8 mouse cellular contexts compared by ENCODE assay signal in the genomic region with DNA sequence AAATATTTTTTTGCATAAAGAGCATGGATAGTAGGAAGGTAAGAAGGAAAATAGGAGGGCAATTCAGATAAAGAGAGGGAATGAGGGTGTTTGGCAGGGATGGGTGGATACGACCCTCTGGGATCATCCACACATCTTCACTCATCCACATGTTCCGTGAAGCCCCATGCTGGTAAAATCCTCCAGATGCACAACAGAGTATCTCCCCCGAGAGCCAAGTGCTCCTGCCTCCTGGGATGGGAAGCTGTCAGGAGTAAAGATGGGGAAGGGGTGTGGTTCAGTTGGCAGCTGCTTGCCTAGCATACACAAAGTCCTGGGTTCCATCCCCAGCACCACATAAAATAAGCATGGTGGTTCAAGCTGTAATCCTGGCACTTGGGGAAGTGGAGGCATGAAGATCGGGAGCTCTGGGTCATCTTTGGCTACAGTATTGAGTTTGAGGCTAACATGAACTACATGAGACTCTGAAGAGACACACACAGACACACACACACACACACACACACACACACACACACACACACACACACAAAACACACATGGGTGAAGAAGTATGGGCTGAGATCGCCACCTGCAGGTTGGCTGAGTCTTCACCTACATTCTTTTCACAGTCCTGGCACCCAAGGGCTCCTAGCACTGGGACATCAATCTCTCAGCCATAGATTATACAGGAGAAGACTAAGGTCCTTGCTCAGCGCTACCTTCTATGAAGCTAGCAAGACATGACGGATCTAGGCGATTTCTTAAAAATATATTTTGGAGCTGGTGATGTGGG. TPM values are rescaled to one million over a fixed set of nuclear protein-coding genes. Genes with fewer than 3 reads are reported as not detected.
DNase-seq lines count a peak whose midpoint lies in the region; ATAC-seq and TF ChIP-seq lines count a peak whose summit lies in the region.

No protein-coding gene starts in this region.

- no peaks in the 10 kb centered on the region for H3K4me1 ChIP-seq in heart, postnatal 0 days (ENCODE audit: control insufficient read depth, insufficient read depth)
- no peaks in the 10 kb centered on the region for H3K4me1 ChIP-seq in heart, embryonic 11.5 days (ENCODE audit: control insufficient read depth, insufficient read depth, low read length)

- H3K9ac ChIP-seq in heart, postnatal 0 days (replicated peaks; ENCODE audit: low read depth, low read length) = no peak overlapping the region
- H3K9ac ChIP-seq in heart, embryonic 11.5 days (ENCODE audit: low read depth, low read length) = no peak overlapping the region

- no peak overlapping the region for H3K4me2 ChIP-seq in heart, postnatal 0 days (ENCODE audit: low read depth, low read length)
- H3K4me2 ChIP-seq in heart, embryonic 11.5 days = no peak overlapping the region

- no peak overlapping the region for H3K4me3 ChIP-seq in heart, postnatal 0 days (ENCODE audit: low read depth, low read length)
- H3K4me3 ChIP-seq in heart, embryonic 11.5 days (ENCODE audit: low read depth, low read length) = no peak overlapping the region

- no peak overlapping the region for H3K27ac ChIP-seq in heart, postnatal 0 days (ENCODE audit: low read depth)
- H3K27ac ChIP-seq in heart, embryonic 11.5 days (ENCODE audit: low read depth, low read length) = no peak overlapping the region

- H3K9me3 ChIP-seq in heart, postnatal 0 days (replicated peaks; ENCODE audit: control insufficient read depth, low read length) = no peaks in the 10 kb centered on the region
- H3K9me3 ChIP-seq in heart, embryonic 11.5 days (replicated peaks; ENCODE audit: control insufficient read depth, low read length) = no peaks in the 10 kb centered on the region

- WGBS in heart, postnatal 0 days = 50% methylated on average over 8 of the region's 8 CpGs
- 51% methylated on average over 8 of the region's 8 CpGs for WGBS in heart, embryonic 11.5 days (ENCODE audit: insufficient replicate concordance)

- no peak for ATAC-seq in heart, postnatal 0 days (ENCODE audit: insufficient read depth, low read depth)
- ATAC-seq in heart, embryonic 11.5 days (replicated peaks; ENCODE audit: insufficient number of reproducible peaks, low FRiP score, low TSS enrichment) = no peak

- peak; percentile 55 for TF ChIP-seq CTCF in heart, postnatal 0 days (IDR thresholded peaks at IDR 0.05; ENCODE audit: low read depth)

- H3K36me3 ChIP-seq in heart, postnatal 0 days (replicated peaks; ENCODE audit: control insufficient read depth, insufficient read depth, low read length) = no peaks in the 10 kb centered on the region
- no peaks in the 10 kb centered on the region for H3K36me3 ChIP-seq in heart, embryonic 11.5 days (ENCODE audit: control insufficient read depth, insufficient read depth, low read length)
- no peaks in the 10 kb centered on the region for H3K36me3 ChIP-seq in splenic B cell, adult 2 months (ENCODE audit: control insufficient read depth, insufficient read depth, low read length, poor library complexity, severe bottlenecking)

- no peaks in the 10 kb centered on the region for H3K27me3 ChIP-seq in heart, postnatal 0 days (ENCODE audit: control insufficient read depth, insufficient read depth, low read length)
- H3K27me3 ChIP-seq in heart, embryonic 11.5 days (ENCODE audit: control insufficient read depth, insufficient read depth, low read length) = no peaks in the 10 kb centered on the region
- no peaks in the 10 kb centered on the region for H3K27me3 ChIP-seq in splenic B cell, adult 2 months (ENCODE audit: control insufficient read depth, insufficient read depth, low read length, poor library complexity, severe bottlenecking)

- TF ChIP-seq EP300 in heart, postnatal 0 days (IDR thresholded peaks at IDR 0.05; ENCODE audit: low read depth) = no peak

- no peak for DNase-seq in heart, postnatal 0 days (ENCODE audit: low spot score)
- peak; percentile 31 for DNase-seq in thymus, postnatal 0 days (ENCODE audit: low spot score)
- DNase-seq in thymus, postnatal 10 days (ENCODE audit: low spot score in 2 of 2) = no peak
- peak; percentile 57 for DNase-seq in induced T-regulatory cell, adult 2 months (ENCODE audit: low read depth)
- peak; percentile 86 for DNase-seq in splenic B cell, adult 2 months (ENCODE audit: low read depth, low spot score)
- DNase-seq in gastrocnemius, adult 18-20 months (ENCODE audit: low spot score) = no peak
- DNase-seq in MN1 (ENCODE audit: low spot score) = no peak

RNA-seq across cellular contexts. Expression of a gene that starts 7.3 kb away (rescaled TPM):
- total RNA-seq in heart, postnatal 0 days (2014; rRNA removed; ENCODE audit: low replicate concordance) = 24.8 and 30.8 TPM in 2 replicates
- polyA plus RNA-seq in heart, postnatal 0 days (2015; fragmentation: Nextera tagmentation; extraction: Ambion mirVana) = 11.7 and 13.3 TPM in 2 replicates
- 8.8 and 9.8 TPM in 2 replicates for polyA plus RNA-seq in heart, embryonic 11.5 days (2014; fragmentation: Nextera tagmentation; extraction: Ambion mirVana)
- 6.3 and 6.5 TPM in 2 replicates for polyA plus RNA-seq in thymus, postnatal 0 days (2015; fragmentation: Nextera tagmentation; extraction: Ambion mirVana)
- 10 to 100 TPM in 1 of 2 experiments, 1 to 10 TPM in 1; 8.0 to 10.7 TPM for total RNA-seq in gastrocnemius, adult 18-20 months (2021)

RNA-seq across cellular contexts. Expression of a gene that starts 22.8 kb away (rescaled TPM):
- 37.4 and 38.9 TPM in 2 replicates for total RNA-seq in heart, postnatal 0 days (2014; rRNA removed; ENCODE audit: low replicate concordance)
- polyA plus RNA-seq in heart, postnatal 0 days (2015; fragmentation: Nextera tagmentation; extraction: Ambion mirVana) = 36.6 and 40.0 TPM in 2 replicates
- polyA plus RNA-seq in heart, embryonic 11.5 days (2014; fragmentation: Nextera tagmentation; extraction: Ambion mirVana) = 114 and 122 TPM in 2 replicates
- 99.8 and 114 TPM in 2 replicates for polyA plus RNA-seq in thymus, postnatal 0 days (2015; fragmentation: Nextera tagmentation; extraction: Ambion mirVana)
- 10 to 100 TPM; 78.9 to 84.5 TPM for total RNA-seq in gastrocnemius, adult 18-20 months (2021)

RNA-seq across cellular contexts. Expression of a gene that starts 49.1 kb away (rescaled TPM):
- not detected in 2 replicates for total RNA-seq in heart, postnatal 0 days (2014; rRNA removed; ENCODE audit: low replicate concordance)
- not detected in 2 replicates for polyA plus RNA-seq in heart, postnatal 0 days (2015; fragmentation: Nextera tagmentation; extraction: Ambion mirVana)
- polyA plus RNA-seq in heart, embryonic 11.5 days (2014; fragmentation: Nextera tagmentation; extraction: Ambion mirVana) = not detected in 2 replicates
- not detected in 2 replicates for polyA plus RNA-seq in thymus, postnatal 0 days (2015; fragmentation: Nextera tagmentation; extraction: Ambion mirVana)
- total RNA-seq in gastrocnemius, adult 18-20 months (2021) = not detected

Comparison
In these comparisons a context has a peak if more than half of its experiments do, and no peak if none do; other contexts are left out.
1. DNase-seq: peak in thymus, postnatal 0 days (single experiment), induced T-regulatory cell, adult 2 months (single experiment) and splenic B cell, adult 2 months (single experiment); none in heart, postnatal 0 days (single experiment), thymus, postnatal 10 days (0 of 2), gastrocnemius, adult 18-20 months (single experiment) and MN1 (single experiment).